Mouse (Mus musculus): ENCODE measurements around the gene Dusp18. TPM values are rescaled to one million over a fixed set of nuclear protein-coding genes. Genes with fewer than 3 reads are reported as not detected.
"Not testable (repeated sequence)": the region's sequence is repeated elsewhere in the genome, so short reads cannot be mapped to it uniquely, and the experiment has no call there.

Dusp18 gene
- polyA plus RNA-seq, 1 experiment from 2014 or later: 6.4 TPM

GRCm38 (mm10) chr11:3900296-3900695, 5.3 kb downstream of the Dusp18 start:
- H3K36me3 ChIP-seq: no peaks in the 10 kb centered on the region
- H3K4me1 ChIP-seq (replicated peaks): 0 out of 2 replicates have a peak, but pooled peaks cover 3% of the 10 kb centered on the region
- WGBS: 59% methylated on average over 6 of the region's 6 CpGs
- no peak overlapping the region for H3K9ac ChIP-seq
- ATAC-seq: no peak
- no peak overlapping the region for H3K27ac ChIP-seq
- no peaks in the 10 kb centered on the region for H3K27me3 ChIP-seq (replicated peaks)
- no peaks in the 10 kb centered on the region for H3K9me3 ChIP-seq
- no peak overlapping the region for H3K4me2 ChIP-seq (replicated peaks)
- no peak overlapping the region for H3K4me3 ChIP-seq (replicated peaks)

GRCm38 (mm10) chr11:3902516-3902915, 7.5 kb downstream of the Dusp18 start:
- Histone ChIP-seq H3K4me1 (replicated peaks) (0 out of 2 replicates have a peak, but pooled peaks cover 3% of the 10 kb centered on the region), H3K4me3 (replicated peaks) (no peak overlapping the region), H3K4me2 (replicated peaks) (no peak overlapping the region), H3K36me3 (no peaks in the 10 kb centered on the region), H3K27ac (no peak overlapping the region), H3K27me3 (replicated peaks) (no peaks in the 10 kb centered on the region), H3K9me3 (no peaks in the 10 kb centered on the region), H3K9ac (no peak overlapping the region)
- no peak for ATAC-seq
- 81% methylated on average over 3 of the region's 3 CpGs for WGBS

DNA sequence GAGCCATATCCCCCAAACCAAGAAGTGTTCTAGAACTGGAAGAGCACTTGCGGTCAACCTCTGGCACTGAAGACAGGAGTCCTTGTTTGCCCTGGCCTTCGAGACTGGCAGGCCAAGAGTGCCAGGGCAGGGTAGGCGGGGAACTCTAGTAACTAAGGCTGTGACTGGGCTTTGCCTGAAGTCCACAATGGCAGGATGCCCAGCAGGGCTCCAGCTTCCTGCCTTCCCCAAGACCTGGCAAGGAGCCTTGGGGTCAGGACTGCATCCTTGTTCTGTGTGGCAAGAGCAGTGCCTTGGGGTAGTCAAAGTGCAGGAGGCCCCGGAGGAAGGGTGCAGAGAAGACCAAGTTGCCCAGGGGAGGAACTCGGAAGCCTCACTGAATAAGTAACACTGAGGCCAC, 8.0 kb downstream of the Dusp18 start:
- no peak for ATAC-seq
- H3K4me3 ChIP-seq (replicated peaks): no peak overlapping the region
- H3K4me2 ChIP-seq (replicated peaks): no peak overlapping the region
- no peak overlapping the region for H3K9ac ChIP-seq
- H3K36me3 ChIP-seq: no peaks in the 10 kb centered on the region
- no peaks in the 10 kb centered on the region for H3K9me3 ChIP-seq
- no peaks in the 10 kb centered on the region for H3K27me3 ChIP-seq (replicated peaks)
- H3K4me1 ChIP-seq (replicated peaks): 0 out of 2 replicates have a peak, but pooled peaks cover 3% of the 10 kb centered on the region
- WGBS: 84% methylated on average over 5 of the region's 5 CpGs
- no peak overlapping the region for H3K27ac ChIP-seq

DNA sequence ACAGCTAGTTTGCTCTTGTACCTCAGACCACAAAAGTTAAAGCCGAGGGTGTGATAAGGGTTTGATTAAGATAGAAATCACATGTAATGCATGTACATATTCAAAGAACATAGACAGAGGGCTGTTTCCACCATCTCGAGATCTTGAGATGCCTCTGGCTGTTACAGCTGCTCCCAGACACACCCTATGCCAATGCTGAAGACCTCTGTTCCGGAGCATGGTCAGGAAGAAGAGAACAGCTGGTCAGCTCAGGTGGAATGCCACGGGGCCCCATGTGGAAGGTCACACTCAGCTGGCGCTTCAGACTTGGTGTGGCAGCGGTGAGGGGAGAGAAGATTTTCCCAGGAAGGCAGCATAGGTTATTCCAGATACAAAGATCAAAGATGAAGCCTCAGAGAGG, 9.6 kb downstream of the Dusp18 start:
- Histone ChIP-seq H3K4me1 (replicated peaks) (0 out of 2 replicates have a peak, but pooled peaks cover 3% of the 10 kb centered on the region), H3K4me2 (replicated peaks) (no peak overlapping the region), H3K27me3 (replicated peaks) (no peaks in the 10 kb centered on the region), H3K9ac (no peak overlapping the region), H3K36me3 (no peaks in the 10 kb centered on the region), H3K4me3 (replicated peaks) (no peak overlapping the region), H3K9me3 (no peaks in the 10 kb centered on the region), H3K27ac (no peak overlapping the region)
- 80% methylated on average over 6 of the region's 6 CpGs for WGBS
- no peak for ATAC-seq

DNA sequence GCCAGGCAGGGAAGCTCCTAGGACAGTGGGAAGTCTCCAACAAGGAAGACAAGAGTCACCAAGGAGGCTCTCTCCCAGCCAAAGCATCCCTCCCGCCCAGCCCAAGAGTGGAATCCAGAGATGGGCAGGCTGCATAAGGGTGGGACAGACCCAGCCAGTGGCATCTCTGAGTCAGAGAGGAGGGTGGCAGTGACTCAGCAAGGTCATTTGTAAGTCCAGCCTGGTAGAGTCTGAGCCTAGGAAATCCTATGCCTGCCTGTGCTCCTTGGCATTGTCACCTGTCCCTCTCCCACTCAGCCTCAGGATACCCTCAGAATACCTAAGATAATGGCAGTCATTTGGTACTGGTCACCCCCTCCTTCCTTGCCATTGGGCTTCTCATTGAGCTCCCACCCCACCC, 10.4 kb downstream of the Dusp18 start:
- Histone ChIP-seq H3K9me3 (no peaks in the 10 kb centered on the region), H3K9ac (no peak overlapping the region), H3K27me3 (replicated peaks) (no peaks in the 10 kb centered on the region), H3K36me3 (no peaks in the 10 kb centered on the region), H3K4me1 (replicated peaks) (0 out of 2 replicates have a peak, but pooled peaks cover under 1% of the 10 kb centered on the region), H3K27ac (no peak overlapping the region), H3K4me3 (replicated peaks) (no peak overlapping the region), H3K4me2 (replicated peaks) (no peak overlapping the region)
- WGBS: 86% methylated on average over 1 of the region's 1 CpGs
- no peak for ATAC-seq

GRCm38 (mm10) chr11:3909236-3909635, 14.2 kb downstream of the Dusp18 start:
- no peak for ATAC-seq
- H3K9ac ChIP-seq: no peak overlapping the region
- H3K4me3 ChIP-seq (replicated peaks): no peak overlapping the region
- H3K4me1 ChIP-seq (replicated peaks): peaks cover 21% of the 10 kb centered on the region
- no peak overlapping the region for H3K4me2 ChIP-seq (replicated peaks)
- 88% methylated on average over 4 of the region's 4 CpGs for WGBS
- H3K36me3 ChIP-seq: no peaks in the 10 kb centered on the region
- H3K9me3 ChIP-seq: no peaks in the 10 kb centered on the region
- no peak overlapping the region for H3K27ac ChIP-seq
- peaks cover 10% of the 10 kb centered on the region; the same call in 1 of the 2 replicates for H3K27me3 ChIP-seq (replicated peaks)

DNA sequence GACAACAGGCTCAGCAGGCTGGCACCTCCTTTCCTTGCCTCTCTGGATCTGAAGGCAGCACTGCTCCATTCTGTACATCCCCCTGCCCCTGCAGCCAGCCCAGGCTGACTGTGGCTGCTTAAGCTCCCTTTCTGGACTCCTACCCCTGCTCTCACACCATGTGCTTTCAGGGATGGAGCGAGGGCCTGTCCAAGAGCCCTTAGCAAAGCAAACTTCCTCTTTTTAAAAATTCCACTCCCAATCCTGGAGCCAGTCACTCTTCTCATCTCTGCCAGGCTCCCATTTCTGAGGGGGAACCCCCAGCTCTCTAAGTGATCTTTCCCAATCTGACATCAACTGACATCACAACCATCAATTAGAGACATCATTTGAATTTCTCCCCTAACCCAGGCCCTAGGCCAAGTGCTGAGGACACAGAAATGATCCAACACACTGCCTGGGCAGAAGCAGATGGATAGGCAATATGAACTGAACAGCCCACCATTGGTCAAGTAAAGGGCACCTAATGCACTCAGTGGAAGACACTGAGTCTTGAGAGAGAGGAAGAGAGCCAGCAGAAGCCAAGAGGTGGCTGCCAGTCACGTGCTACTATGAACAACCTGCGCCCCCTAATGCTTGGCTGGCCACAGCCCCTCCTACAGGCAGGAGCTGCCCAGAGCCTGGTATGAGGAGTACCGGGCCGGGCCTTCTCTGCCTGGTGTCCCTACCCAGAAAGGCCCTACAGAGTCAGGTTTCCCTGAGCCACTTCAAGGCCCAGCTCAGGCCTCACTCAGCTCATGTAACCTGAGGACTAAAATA, 15.7 kb downstream of the Dusp18 start:
- no peak for ATAC-seq
- no peaks in the 10 kb centered on the region for H3K36me3 ChIP-seq
- H3K9me3 ChIP-seq: no peaks in the 10 kb centered on the region
- H3K4me1 ChIP-seq (replicated peaks): peaks cover 23% of the 10 kb centered on the region
- no peak overlapping the region for H3K9ac ChIP-seq
- no peak overlapping the region for H3K4me3 ChIP-seq (replicated peaks)
- no peak overlapping the region for H3K27ac ChIP-seq
- no peak overlapping the region; the same call in 1 of the 2 replicates for H3K4me2 ChIP-seq (replicated peaks)
- 76% methylated on average over 5 of the region's 5 CpGs for WGBS
- H3K27me3 ChIP-seq (replicated peaks): peaks cover 10% of the 10 kb centered on the region

DNA sequence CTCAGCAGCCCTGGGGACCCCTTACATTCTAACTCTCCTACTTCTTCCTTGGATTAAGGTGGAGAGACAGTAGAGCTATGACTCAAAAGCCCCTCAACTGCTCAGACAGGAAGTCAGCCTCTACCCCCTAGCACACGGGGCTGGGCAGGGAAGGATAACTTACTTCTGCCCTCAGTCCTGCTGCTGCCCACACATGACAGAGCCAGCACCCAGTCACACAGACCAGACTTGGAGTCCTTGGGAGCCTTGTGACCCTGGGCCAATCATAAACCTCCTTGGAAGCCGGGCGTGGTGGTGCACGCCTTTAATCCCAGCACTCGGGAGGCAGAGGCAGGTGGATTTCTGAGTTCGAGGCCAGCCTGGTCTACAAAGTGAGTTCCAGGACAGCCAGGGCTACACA, 16.4 kb downstream of the Dusp18 start:
- Histone ChIP-seq H3K4me1 (replicated peaks) (peaks cover 23% of the 10 kb centered on the region), H3K27me3 (replicated peaks) (peaks cover 10% of the 10 kb centered on the region)
- H3K27ac ChIP-seq; ATAC-seq; H3K36me3 ChIP-seq; H3K9ac ChIP-seq; H3K4me3 ChIP-seq (replicated peaks); H3K4me2 ChIP-seq (replicated peaks); H3K9me3 ChIP-seq: not testable (repeated sequence)
- 91% methylated on average over 6 of the region's 6 CpGs for WGBS

- H3K36me3 ChIP-seq: no peaks in the 10 kb centered on the region
- ATAC-seq: no peak
- peak overlapping the region; percentile 43; the same call in 1 of the 2 replicates for H3K9ac ChIP-seq
- H3K4me1 ChIP-seq (replicated peaks): peaks cover 23% of the 10 kb centered on the region
- no peaks in the 10 kb centered on the region for H3K9me3 ChIP-seq
- no peak overlapping the region for H3K27ac ChIP-seq
- peak overlapping the region; percentile 95 for H3K4me2 ChIP-seq (replicated peaks)
- peaks cover 10% of the 10 kb centered on the region for H3K27me3 ChIP-seq (replicated peaks)
- WGBS: 32% methylated on average over 19 of the region's 19 CpGs
- H3K4me3 ChIP-seq (replicated peaks): peak overlapping the region; percentile 62
These were observed 17.2 kb downstream of the Dusp18 start for GRCm38 (mm10) chr11:3912100-3912874.

GRCm38 (mm10) chr11:3912875-3913271, 17.8 kb downstream of the Dusp18 start:
- H3K4me1 ChIP-seq (replicated peaks): peaks cover 23% of the 10 kb centered on the region
- H3K27ac ChIP-seq: no peak overlapping the region
- H3K9me3 ChIP-seq: no peaks in the 10 kb centered on the region
- H3K27me3 ChIP-seq (replicated peaks): peaks cover 10% of the 10 kb centered on the region
- H3K9ac ChIP-seq: peak overlapping the region; percentile 43; the same call in 1 of the 2 replicates
- ATAC-seq: 0 out of 2 replicates have a peak, but pooled peaks have one; percentile 0
- H3K36me3 ChIP-seq: no peaks in the 10 kb centered on the region
- H3K4me3 ChIP-seq (replicated peaks): peak overlapping the region; percentile 62
- peak overlapping the region; percentile 95 for H3K4me2 ChIP-seq (replicated peaks)
- WGBS: 6% methylated on average over 16 of the region's 16 CpGs

DNA sequence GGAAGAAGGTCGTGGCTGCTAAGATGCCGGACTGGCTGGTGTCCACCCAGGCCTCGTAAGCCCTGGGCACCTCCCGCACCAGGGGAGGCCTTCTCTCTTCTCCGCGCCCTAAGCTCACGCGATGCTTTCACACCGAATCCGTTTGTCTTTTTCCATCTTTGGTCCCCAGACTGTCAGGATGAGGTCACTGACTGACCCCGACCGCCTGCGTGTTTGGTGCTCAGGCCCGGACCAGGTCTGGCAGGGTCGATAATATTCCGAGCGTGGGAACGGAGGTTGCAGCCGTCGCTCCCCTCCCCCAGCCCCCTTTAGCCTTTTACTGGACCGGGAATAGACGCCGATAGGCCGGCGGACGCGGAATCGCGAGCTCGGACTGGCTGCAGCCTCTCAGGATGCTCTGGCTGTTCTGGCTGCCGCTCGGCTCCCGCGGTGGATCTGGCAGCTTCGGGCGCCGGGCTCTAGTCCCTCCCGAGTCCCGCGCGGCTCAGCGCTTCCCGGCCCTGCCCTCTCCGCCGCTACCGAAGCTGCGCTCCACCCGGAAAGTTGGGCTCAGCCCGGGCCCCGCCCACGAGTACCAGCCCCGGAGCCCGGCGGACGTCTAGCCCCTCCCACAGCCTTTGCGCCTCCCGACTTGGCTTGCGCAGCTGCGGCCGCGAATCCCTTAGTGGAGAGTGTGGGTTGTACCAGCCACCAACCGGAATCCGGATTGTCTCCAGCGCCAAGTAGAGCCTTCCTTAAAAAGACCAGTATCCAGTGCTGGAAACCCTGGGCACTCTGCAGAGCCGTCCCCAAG, 18.5 kb downstream of the Dusp18 start:
- peak overlapping the region; percentile 22; the same call in 1 of the 2 replicates for H3K27ac ChIP-seq
- H3K4me3 ChIP-seq (replicated peaks): peak overlapping the region; percentile 62
- WGBS: under 1% methylated on average over 65 of the region's 65 CpGs
- H3K4me1 ChIP-seq (replicated peaks): peaks cover 23% of the 10 kb centered on the region
- no peaks in the 10 kb centered on the region for H3K36me3 ChIP-seq
- ATAC-seq: peak; percentile 88
- peak overlapping the region; percentile 95 for H3K4me2 ChIP-seq (replicated peaks)
- H3K9me3 ChIP-seq: no peaks in the 10 kb centered on the region
- peak overlapping the region; percentile 43 for H3K9ac ChIP-seq
- H3K27me3 ChIP-seq (replicated peaks): peaks cover 10% of the 10 kb centered on the region
